Mouse (Mus musculus) heart, embryonic 16.5 days (tissue): ENCODE data around the gene Klf6. TPM values are rescaled to one million over a fixed set of nuclear protein-coding genes. Genes with fewer than 3 reads are reported as not detected.

Source experiments
- ATAC-seq: fragments of 200-750 bp; cut with Nextera tagmentation; replicated peaks from 2 replicates; pipeline ENCODE4 v1.8.0; 2017; ENCODE audit warnings: moderate number of reproducible peaks; ENCODE audit not compliant: insufficient read depth, low FRiP score; ENCODE audit errors: extremely low read depth
- H3K27ac ChIP-seq: fragments of 300-500 bp; sonication (generic); 2 replicates; pipeline ENCODE4 v1.5.1; 2014; ENCODE audit warnings: mild to moderate bottlenecking, low read length, control low read depth, moderate library complexity
- H3K27me3 ChIP-seq: fragments of 300-500 bp; sonication (generic); 2 replicates; pipeline ENCODE4 v1.6.1; 2014; ENCODE audit warnings: low read length, mixed read lengths; ENCODE audit not compliant: control insufficient read depth, insufficient read depth
- H3K36me3 ChIP-seq: fragments of 300-500 bp; sonication (generic); 2 replicates; pipeline ENCODE4 v1.6.1; 2014; ENCODE audit not compliant: control insufficient read depth, insufficient read depth
- H3K4me1 ChIP-seq: fragments of 300-500 bp; sonication (generic); 2 replicates; pipeline ENCODE4 v1.6.1; 2014; ENCODE audit warnings: low read length, mixed read lengths; ENCODE audit not compliant: control insufficient read depth, insufficient read depth
- H3K4me2 ChIP-seq: fragments of 300-500 bp; sonication (generic); 2 replicates; pipeline ENCODE4 v1.6.1; 2014; ENCODE audit warnings: low read depth, mild to moderate bottlenecking, control low read depth, low read length
- H3K4me3 ChIP-seq: fragments of 300-500 bp; sonication (generic); 2 replicates; pipeline ENCODE4 v1.5.1; 2014; ENCODE audit warnings: mild to moderate bottlenecking, control low read depth, low read length
- H3K9ac ChIP-seq: fragments of 300-500 bp; sonication (generic); 2 replicates; pipeline ENCODE4 v1.6.1; 2014; ENCODE audit warnings: low read length, control low read depth
- H3K9me3 ChIP-seq: fragments of 300-500 bp; sonication (generic); replicated peaks from 2 replicates; pipeline ENCODE4 v1.6.1; 2016; ENCODE audit warnings: low read length; ENCODE audit not compliant: control insufficient read depth
- WGBS: fragments of 180-500 bp; shearing (Covaris S2); extraction: QIAGEN DNeasy Blood & Tissue Kit; methylation state at CpG from one replicate; pipeline ENCODE4 v1.1.7; 2014; 5-methylcytosine and 5-hydroxymethylcytosine counted together
- polyA plus RNA-seq: library from polyadenylated mRNA; unstranded; fragments of >200 nt; fragmentation: Nextera tagmentation; extraction: Ambion mirVana; gene quantifications from 2 replicates; pipeline ENCODE4 v1.2.1, GENCODE M21; 2015

Gene Klf6
- polyA plus RNA-seq, result 77.1 and 87.5 TPM in 2 replicates

DNA sequence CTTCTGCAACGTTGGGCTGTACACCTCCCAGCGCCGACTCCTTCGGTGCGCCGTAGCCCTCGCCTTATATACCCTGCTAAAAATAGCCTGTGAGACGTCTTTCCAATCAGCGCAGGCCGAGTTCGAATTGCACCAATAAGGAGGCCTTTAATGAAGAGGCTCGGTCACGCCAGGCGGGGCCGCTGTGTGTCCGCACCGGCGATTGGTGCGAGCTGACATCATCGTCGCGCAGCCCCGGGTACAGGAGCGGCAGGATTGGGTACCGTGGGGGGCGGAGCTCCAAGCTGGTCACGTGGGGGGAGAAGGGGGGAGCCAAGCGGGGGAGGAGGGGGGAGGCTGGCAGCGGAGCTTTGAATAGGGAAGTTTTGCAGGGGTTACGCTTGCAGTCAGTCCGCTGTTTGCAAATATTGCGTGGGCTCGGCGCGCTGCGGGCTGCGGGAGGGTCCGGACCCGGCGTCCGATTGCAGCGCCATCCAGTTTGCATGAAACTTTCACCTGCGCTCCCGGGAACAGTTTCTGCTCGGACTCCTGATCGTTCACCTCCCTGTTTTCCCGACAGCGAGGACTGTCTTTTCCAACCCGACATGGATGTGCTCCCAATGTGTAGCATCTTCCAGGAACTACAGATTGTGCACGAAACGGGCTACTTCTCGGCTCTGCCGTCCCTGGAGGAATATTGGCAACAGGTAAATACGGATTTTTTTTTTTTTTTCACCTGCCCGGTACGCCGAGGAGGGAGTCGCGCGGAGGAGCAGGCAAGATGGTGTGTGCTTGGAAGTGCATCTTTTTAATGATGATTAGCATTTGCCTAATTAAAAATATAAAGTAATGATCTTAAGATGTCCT lies at the start of gene Klf6:
Klf6 (plus strand) TSS at position 326 of the 846 bp plus-strand sequence.
- whole genome bisulfite sequencing, result under 1% methylated on average over 59 of the region's 60 CpGs
- peak; percentile 97 for ATAC-seq

DNA sequence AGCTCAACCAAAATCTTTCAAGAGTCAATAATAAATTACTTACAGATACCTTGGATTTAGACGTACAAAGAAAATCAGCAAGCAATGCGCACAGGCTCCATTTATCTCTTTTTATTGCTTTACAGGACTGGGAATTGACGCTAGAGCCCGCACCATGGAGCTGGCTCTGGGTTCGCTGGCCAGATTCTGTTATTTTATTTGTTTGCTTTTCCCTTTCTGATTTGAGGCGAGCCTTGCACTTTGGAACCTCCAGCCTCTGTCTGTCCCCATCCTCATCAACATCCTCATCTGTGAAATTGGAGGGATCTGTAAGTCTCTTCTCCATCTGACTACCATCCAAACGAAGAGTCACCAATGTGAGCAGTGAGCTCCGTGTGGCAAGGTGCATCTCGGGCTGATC lies 47.8 kb upstream of the Klf6 start:
- Histone ChIP-seq H3K4me3 (no peak overlapping the region), H3K27me3 (no peaks in the 10 kb centered on the region), H3K27ac (no peak overlapping the region), H3K9me3 (no peaks in the 10 kb centered on the region), H3K36me3 (no peaks in the 10 kb centered on the region), H3K9ac (no peak overlapping the region), H3K4me2 (no peak overlapping the region), H3K4me1 (no peaks in the 10 kb centered on the region)
- WGBS, result 92% methylated on average over 9 of the region's 9 CpGs
- no peak for ATAC-seq

More for the DNA sequence above, at the start of gene Klf6:
- Histone ChIP-seq H3K9ac (peak within 1 kb of the TSS; percentile 98), H3K4me1 (peaks cover 15% of the 10 kb centered on the region), H3K4me3 (peak within 1 kb of the TSS; percentile 80), H3K27me3 (no peaks in the 10 kb centered on the region), H3K36me3 (peaks cover 16% of the 10 kb centered on the region), H3K4me2 (peak within 1 kb of the TSS; percentile 84), H3K27ac (peak within 1 kb of the TSS; percentile 100), H3K9me3 (no peaks in the 10 kb centered on the region)

DNA sequence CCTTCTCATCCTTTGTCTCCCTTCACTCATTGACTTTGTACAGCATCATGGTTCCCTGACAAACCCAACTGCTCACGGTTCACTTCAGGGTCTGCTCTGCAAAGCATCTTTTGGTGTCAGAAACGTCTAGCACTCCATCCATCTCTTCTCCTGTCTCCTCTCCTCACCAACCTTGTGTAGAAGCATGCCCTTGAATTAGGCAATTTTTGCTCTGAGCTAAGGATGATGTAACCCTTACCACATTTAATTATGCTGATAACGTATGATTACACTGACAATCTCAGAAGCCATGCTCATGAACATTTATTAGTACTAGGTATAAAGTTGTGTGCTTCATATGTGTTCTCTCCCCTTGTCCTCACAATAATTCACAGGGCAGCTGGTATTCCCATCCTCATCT lies 44.0 kb upstream of the Klf6 start:
- Histone ChIP-seq H3K4me3 (no peak overlapping the region), H3K9ac (no peak overlapping the region), H3K27ac (no peak overlapping the region), H3K36me3 (no peaks in the 10 kb centered on the region), H3K4me1 (no peaks in the 10 kb centered on the region; the same call in 1 of the 2 replicates), H3K4me2 (no peak overlapping the region), H3K27me3 (no peaks in the 10 kb centered on the region), H3K9me3 (no peaks in the 10 kb centered on the region)
- WGBS, result 79% methylated on average over 3 of the region's 3 CpGs
- no peak for ATAC-seq

DNA sequence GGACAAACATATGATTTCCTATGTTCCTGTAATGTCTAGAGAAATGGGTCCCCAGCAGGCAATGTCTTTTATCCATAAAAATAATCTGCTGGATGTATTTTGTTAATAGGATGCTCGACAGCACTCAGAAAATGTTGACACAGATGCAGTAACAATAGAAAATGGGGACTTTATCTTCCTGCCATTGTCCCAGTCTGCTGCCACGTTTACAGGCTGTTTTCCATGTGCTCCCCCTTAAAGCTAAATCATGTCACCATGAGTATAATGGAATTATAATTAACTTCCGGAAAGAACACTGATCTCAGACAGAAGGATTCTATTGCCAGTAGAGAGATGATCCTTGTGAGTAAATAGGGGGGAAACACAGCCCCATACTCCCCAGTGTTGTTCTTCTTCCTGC lies 42.1 kb upstream of the Klf6 start:
- H3K9ac ChIP-seq, result no peak overlapping the region
- WGBS, result 48% methylated on average over 3 of the region's 3 CpGs
- H3K4me2 ChIP-seq, result no peak overlapping the region
- H3K27me3 ChIP-seq, result no peaks in the 10 kb centered on the region
- H3K27ac ChIP-seq, result peak overlapping the region; percentile 2; the same call in 1 of the 2 replicates
- H3K4me3 ChIP-seq, result no peak overlapping the region
- H3K36me3 ChIP-seq, result no peaks in the 10 kb centered on the region
- ATAC-seq, result no peak
- no peaks in the 10 kb centered on the region for H3K9me3 ChIP-seq
- H3K4me1 ChIP-seq, result no peaks in the 10 kb centered on the region; the same call in 1 of the 2 replicates

DNA sequence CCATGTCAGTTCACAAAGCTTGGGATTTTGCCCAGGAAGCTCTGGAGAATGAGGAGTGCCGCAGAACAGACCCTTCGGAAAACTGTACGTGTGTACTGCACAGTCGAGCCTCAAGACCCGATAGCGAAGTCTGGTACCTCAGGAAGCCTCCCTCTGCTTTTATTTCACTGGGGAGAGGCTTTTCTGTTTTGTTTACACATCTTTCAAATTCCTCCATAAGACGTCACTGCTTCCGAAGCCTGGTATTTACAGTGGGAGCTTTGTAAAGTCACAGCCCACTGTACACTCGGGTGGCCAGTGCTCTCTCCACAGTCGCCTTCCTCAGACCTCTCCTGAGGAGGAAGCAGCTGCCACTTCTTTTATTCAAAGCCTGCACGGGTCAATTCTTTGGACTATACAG lies 38.7 kb upstream of the Klf6 start:
- Histone ChIP-seq H3K36me3 (no peaks in the 10 kb centered on the region), H3K9me3 (no peaks in the 10 kb centered on the region), H3K4me2 (peak overlapping the region; percentile 3; the same call in 1 of the 2 replicates), H3K9ac (0 out of 2 replicates have a peak overlapping the region, but pooled peaks have one; percentile 3), H3K4me3 (no peak overlapping the region), H3K27ac (peak overlapping the region; percentile 64), H3K27me3 (no peaks in the 10 kb centered on the region), H3K4me1 (peaks cover 9% of the 10 kb centered on the region)
- WGBS, result 48% methylated on average over 11 of the region's 11 CpGs
- ATAC-seq, result no peak; the same call in 1 of the 2 replicates

DNA sequence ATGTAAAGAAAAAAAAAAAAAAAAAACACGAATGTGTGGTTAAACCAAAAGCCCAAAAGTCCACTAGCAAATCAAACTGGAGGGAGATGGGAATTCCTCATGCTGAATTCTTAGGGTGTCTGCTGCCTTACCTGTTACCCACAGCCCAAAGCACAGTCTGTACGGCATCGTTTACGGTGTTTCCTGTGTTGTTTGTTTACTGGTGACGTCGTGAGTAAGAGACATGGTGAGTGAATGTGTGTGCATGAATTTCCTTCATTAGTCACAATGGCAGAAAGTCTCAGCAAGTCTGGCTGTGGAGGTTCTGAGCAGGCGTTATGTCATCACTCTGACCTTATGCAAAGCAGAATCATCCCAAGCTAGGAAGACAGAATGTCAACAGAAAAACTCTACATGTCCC lies 38.1 kb upstream of the Klf6 start:
- no peak for ATAC-seq
- no peak overlapping the region for H3K4me2 ChIP-seq

DNA sequence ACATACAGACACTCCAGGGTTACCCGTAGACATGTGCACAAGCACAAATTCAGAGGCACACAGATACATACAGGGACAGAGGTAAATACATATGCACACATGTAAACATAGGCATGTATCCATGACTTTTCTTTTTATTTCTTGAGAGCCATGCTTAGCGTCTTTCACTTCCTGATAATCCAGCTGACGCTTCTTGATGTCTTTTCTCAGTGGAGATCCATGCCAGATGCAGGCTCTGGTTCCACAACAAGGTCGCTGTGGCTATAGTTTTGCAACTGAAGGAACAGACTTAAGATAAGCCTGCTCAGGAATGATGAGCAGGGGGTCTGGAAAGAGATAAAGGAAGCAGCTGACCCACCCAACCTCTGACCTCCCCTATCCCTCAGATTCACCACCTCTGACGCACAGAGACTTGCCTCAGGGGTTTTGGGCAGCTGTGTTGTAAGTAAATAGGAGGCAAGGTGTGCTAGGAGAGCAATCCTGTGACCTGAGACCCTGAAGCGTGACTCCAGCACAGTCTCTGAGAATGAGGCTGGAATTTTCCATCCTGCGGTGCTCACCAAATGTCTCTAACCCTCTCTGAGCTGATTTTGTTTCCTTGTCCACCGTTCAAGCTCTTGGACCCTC lies 37.0 kb upstream of the Klf6 start:
- Histone ChIP-seq H3K36me3 (no peaks in the 10 kb centered on the region), H3K27me3 (no peaks in the 10 kb centered on the region), H3K4me2 (no peak overlapping the region), H3K9me3 (no peaks in the 10 kb centered on the region), H3K27ac (no peak overlapping the region), H3K9ac (no peak overlapping the region), H3K4me1 (peaks cover 9% of the 10 kb centered on the region), H3K4me3 (no peak overlapping the region)
- 53% methylated on average over 8 of the region's 8 CpGs for WGBS
- ATAC-seq, result no peak

More for the DNA sequence above, 38.1 kb upstream of the Klf6 start:
- Histone ChIP-seq H3K27ac (no peak overlapping the region), H3K27me3 (no peaks in the 10 kb centered on the region), H3K9me3 (no peaks in the 10 kb centered on the region), H3K9ac (no peak overlapping the region), H3K4me1 (peaks cover 9% of the 10 kb centered on the region), H3K36me3 (no peaks in the 10 kb centered on the region), H3K4me3 (no peak overlapping the region)
- whole genome bisulfite sequencing, result 68% methylated on average over 7 of the region's 7 CpGs

DNA sequence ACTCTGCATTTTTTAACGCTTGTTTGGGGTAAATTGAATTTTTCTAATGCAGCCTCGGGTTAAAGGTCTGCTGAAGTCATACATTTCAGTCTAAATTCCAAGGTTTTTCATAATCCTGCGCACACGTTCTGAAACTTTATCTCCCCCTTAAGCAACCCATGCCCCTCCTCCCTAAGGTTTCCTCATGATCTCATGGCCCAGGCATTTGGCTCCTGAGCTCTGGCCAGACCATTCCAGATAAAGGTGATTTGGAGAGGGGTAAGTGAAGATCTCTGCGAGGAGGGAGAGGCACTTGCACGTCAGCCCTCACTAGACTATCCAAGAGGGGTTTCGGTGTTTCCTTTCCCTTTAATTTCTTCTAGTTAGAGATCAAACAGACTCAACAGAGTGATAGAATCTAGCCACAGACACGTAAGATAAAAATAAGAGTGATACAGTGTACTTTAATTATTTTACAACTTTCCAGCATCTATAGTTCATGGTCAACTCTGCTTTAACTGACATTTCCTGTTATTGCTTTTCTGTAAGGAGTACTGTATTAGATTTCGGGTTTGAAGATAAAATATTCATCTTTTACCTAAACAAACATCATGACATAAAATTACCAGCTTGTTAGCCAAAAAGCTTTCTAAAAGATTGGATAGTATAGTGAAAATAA lies 35.0 kb upstream of the Klf6 start:
- Histone ChIP-seq H3K4me1 (peaks cover 12% of the 10 kb centered on the region), H3K4me3 (peak overlapping the region; percentile 12; the same call in 1 of the 2 replicates)
- peak; percentile 74 for ATAC-seq

More for the DNA sequence above, 35.0 kb upstream of the Klf6 start:
- 15% methylated on average over 9 of the region's 9 CpGs for WGBS
- H3K27me3 ChIP-seq, result no peaks in the 10 kb centered on the region
- H3K36me3 ChIP-seq, result no peaks in the 10 kb centered on the region
- H3K27ac ChIP-seq, result peak overlapping the region; percentile 29; the same call in 1 of the 2 replicates
- H3K9ac ChIP-seq, result 0 out of 2 replicates have a peak overlapping the region, but pooled peaks have one; percentile 40
- peak overlapping the region; percentile 46 for H3K4me2 ChIP-seq
- no peaks in the 10 kb centered on the region for H3K9me3 ChIP-seq
